Mouse (Mus musculus): ENCODE measurements around the gene Lamtor3. TPM values are rescaled to one million over a fixed set of nuclear protein-coding genes. Genes with fewer than 3 reads are reported as not detected.

Lamtor3 gene
- total RNA-seq, 1 experiment: 39.3 TPM

DNA sequence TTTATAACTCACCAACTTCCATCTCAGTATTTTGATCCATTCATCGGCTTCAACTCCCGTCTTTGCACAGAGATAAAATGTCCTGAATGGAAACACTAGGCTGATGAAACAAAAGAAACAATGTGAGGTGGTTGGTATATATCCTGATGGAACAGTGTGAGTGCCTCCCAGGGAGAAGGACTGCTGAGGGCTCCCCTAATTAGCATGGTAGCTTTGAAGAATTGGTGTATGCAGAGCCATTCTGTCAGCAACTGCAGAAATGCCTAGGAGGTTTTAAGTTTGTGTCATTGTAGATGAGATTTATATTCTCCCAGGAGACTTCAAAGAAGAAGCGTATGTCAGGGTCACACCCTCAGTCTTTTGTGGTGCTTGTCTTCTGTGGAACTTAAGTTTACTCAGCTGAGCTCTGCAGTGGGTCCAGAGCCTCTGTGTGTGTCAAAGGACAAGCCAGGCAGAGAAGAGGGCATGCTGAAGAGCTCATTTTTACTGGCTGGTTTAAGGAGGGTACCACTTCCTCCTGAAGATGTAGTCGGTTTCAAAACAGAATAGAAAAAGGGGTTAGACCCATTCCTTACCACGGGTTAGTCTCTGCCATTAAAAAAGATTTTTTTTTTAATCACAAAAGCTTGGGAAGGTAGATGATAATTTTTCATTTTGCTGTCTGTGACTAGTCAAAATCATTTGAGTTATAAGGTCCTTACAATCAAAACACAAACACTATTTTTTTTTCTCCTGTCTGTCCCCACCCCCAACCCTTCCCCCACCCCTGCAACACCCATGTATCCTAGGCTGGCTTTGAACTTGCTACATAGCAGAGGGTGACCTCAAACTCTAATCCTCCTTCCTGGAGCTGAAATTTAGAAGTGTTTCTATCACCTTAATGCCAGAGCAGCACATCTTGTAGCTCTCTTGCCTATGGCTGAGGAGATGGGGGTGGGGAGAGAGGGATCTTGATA, 17.5 kb downstream of the Lamtor3 start:
- H3K27ac ChIP-seq (ENCODE audit: insufficient read depth, low read depth, low read length, poor library complexity, severe bottlenecking): no peak overlapping the region
- peaks cover 2% of the 10 kb centered on the region for H3K36me3 ChIP-seq (ENCODE audit: control insufficient read depth, insufficient read depth, low read length, poor library complexity, severe bottlenecking)
- TF ChIP-seq MAFK (IDR thresholded peaks at IDR 0.05; ENCODE audit: insufficient read depth, low read depth, low read length) (no peak), CHD2 (IDR thresholded peaks at IDR 0.05; ENCODE audit: low read depth, low read length) (no peak), ZNF384 (IDR thresholded peaks at IDR 0.05; ENCODE audit: low read depth, low read length) (no peak), ZC3H11A (IDR thresholded peaks at IDR 0.05; ENCODE audit: borderline replicate concordance, low read depth, low read length) (no peak), HCFC1 (IDR thresholded peaks at IDR 0.05; ENCODE audit: borderline replicate concordance, insufficient read depth, low read length) (no peak)
- H3K9ac ChIP-seq (ENCODE audit: insufficient read depth, low read depth, low read length, poor library complexity, severe bottlenecking): no peak overlapping the region
- no peaks in the 10 kb centered on the region for H3K9me3 ChIP-seq (ENCODE audit: control insufficient read depth, insufficient read depth, low read depth, low read length)
- H3K4me1 ChIP-seq (ENCODE audit: control insufficient read depth in 2 of 2, insufficient read depth in 2 of 2, low read length in 2 of 2, poor library complexity in 1 of 2): peaks cover 0 to 3% of the 10 kb centered on the region in 2 experiments; a peak in 1 of 4 replicates
- no peak for DNase-seq (ENCODE audit: low read depth, low spot score)
- in situ Hi-C loops (cut with MboI; ENCODE audit: low sequenced_read_pairs in 2 of 2, unreplicated experiment in 2 of 2): no loop called here
- H3K4me3 ChIP-seq (ENCODE audit: insufficient read depth in 1 of 2, low read depth in 1 of 2, low read length in 2 of 2, poor library complexity in 1 of 2, severe bottlenecking in 1 of 2): no peak overlapping the region

DNA sequence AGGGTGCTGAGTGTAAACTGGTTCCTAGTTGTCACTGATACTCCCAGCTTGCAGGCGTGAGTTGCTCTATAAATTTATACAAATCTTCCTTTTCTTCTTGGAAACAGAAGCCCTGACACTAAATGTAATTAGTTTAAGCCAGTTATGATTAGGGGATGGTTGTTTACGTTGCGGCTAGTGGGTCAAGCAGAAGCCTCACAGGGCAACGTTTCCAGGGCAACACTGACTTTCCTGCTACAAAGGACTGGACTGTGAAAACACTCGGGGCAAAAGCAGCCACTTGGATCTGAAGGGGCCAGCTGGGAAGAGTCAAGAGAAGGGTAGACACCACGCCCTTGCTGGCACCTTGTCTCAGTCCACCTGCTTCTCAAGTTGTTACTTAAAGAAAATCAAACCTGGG, 18.2 kb downstream of the Lamtor3 start:
- DNase-seq (ENCODE audit: low read depth, low spot score): no peak
- in situ Hi-C loops (cut with MboI; ENCODE audit: low sequenced_read_pairs in 2 of 2, unreplicated experiment in 2 of 2): no loop called here

DNA sequence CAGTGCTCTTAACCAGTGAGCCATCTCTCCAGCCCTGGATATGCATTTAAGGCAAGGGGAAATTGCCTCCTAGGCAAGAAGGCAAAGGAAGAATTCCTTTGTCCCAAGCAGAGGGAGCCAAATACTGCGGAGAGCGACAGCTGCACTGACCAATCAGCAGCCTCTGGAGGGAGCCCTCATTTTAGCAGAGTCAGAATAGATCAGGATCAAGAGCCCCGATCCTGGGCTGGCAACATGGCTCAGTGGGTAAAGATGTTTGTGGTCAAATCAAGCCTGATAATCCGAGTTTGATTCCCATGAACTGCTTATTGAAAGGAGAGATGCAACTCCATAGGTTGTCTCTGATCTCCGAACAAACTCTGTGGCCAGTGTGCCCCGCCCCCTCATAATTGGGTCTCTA, 20.3 kb downstream of the Lamtor3 start:
- peak overlapping the region; percentile 43; the same call in 1 of the 2 replicates for H3K9ac ChIP-seq (ENCODE audit: insufficient read depth, low read depth, low read length, poor library complexity, severe bottlenecking)
- in situ Hi-C loops (cut with MboI; ENCODE audit: low sequenced_read_pairs in 2 of 2, unreplicated experiment in 2 of 2): no loop called here
- H3K36me3 ChIP-seq (ENCODE audit: control insufficient read depth, insufficient read depth, low read length, poor library complexity, severe bottlenecking): no peaks in the 10 kb centered on the region; the same call in 1 of the 2 replicates
- no peaks in the 10 kb centered on the region for H3K9me3 ChIP-seq (ENCODE audit: control insufficient read depth, insufficient read depth, low read depth, low read length)
- TF ChIP-seq CHD2 (IDR thresholded peaks at IDR 0.05; ENCODE audit: low read depth, low read length) (peak; percentile 84), ZC3H11A (IDR thresholded peaks at IDR 0.05; ENCODE audit: borderline replicate concordance, low read depth, low read length) (no peak)
- peaks cover 3 to 5% of the 10 kb centered on the region in 2 experiments; a peak in 1 of 4 replicates for H3K4me1 ChIP-seq (ENCODE audit: control insufficient read depth in 2 of 2, insufficient read depth in 2 of 2, low read length in 2 of 2, poor library complexity in 1 of 2)
- H3K4me3 ChIP-seq (ENCODE audit: insufficient read depth in 1 of 2, low read depth in 1 of 2, low read length in 2 of 2, poor library complexity in 1 of 2, severe bottlenecking in 1 of 2): peak overlapping the region; percentile 48 to 53
- H3K27ac ChIP-seq (ENCODE audit: insufficient read depth, low read depth, low read length, poor library complexity, severe bottlenecking): no peak overlapping the region
- peak; percentile 73 for DNase-seq (ENCODE audit: low read depth, low spot score)

More for the DNA sequence above, 18.2 kb downstream of the Lamtor3 start:
- H3K9ac ChIP-seq (ENCODE audit: insufficient read depth, low read depth, low read length, poor library complexity, severe bottlenecking): no peak overlapping the region
- no peak overlapping the region for H3K27ac ChIP-seq (ENCODE audit: insufficient read depth, low read depth, low read length, poor library complexity, severe bottlenecking)
- peaks cover 1% of the 10 kb centered on the region for H3K36me3 ChIP-seq (ENCODE audit: control insufficient read depth, insufficient read depth, low read length, poor library complexity, severe bottlenecking)
- no peak overlapping the region for H3K4me3 ChIP-seq (ENCODE audit: insufficient read depth in 1 of 2, low read depth in 1 of 2, low read length in 2 of 2, poor library complexity in 1 of 2, severe bottlenecking in 1 of 2)
- TF ChIP-seq MAFK (IDR thresholded peaks at IDR 0.05; ENCODE audit: insufficient read depth, low read depth, low read length) (no peak), ZNF384 (IDR thresholded peaks at IDR 0.05; ENCODE audit: low read depth, low read length) (no peak), ZC3H11A (IDR thresholded peaks at IDR 0.05; ENCODE audit: borderline replicate concordance, low read depth, low read length) (no peak), CHD2 (IDR thresholded peaks at IDR 0.05; ENCODE audit: low read depth, low read length) (no peak), HCFC1 (IDR thresholded peaks at IDR 0.05; ENCODE audit: borderline replicate concordance, insufficient read depth, low read length) (no peak)
- H3K9me3 ChIP-seq (ENCODE audit: control insufficient read depth, insufficient read depth, low read depth, low read length): no peaks in the 10 kb centered on the region
- peaks cover 0 to 3% of the 10 kb centered on the region in 2 experiments; a peak in 1 of 4 replicates for H3K4me1 ChIP-seq (ENCODE audit: control insufficient read depth in 2 of 2, insufficient read depth in 2 of 2, low read length in 2 of 2, poor library complexity in 1 of 2)

DNA sequence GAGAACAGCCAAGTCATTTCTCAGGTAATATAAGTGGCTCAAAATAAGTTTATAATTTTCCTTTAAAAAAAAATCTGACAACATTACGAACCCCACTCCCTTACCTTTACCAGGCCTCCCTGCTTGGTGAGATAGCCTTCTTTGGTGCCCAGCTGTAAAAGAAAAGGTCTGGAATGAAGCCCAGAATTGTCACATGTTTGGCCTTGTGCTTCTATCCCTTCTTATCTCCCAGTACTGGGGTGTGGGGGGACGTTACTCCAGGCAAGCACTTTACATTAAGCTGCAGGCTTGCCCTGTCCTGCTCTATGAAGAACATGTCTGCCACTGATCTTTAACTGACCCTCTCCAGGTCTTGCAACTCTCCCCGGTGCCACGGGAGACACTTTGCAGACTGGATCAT, 22.5 kb downstream of the Lamtor3 start:
- Histone ChIP-seq H3K4me3 (ENCODE audit: insufficient read depth in 1 of 2, low read depth in 1 of 2, low read length in 2 of 2, poor library complexity in 1 of 2, severe bottlenecking in 1 of 2) (no peak overlapping the region), H3K9me3 (ENCODE audit: control insufficient read depth, insufficient read depth, low read depth, low read length) (no peaks in the 10 kb centered on the region), H3K36me3 (ENCODE audit: control insufficient read depth, insufficient read depth, low read length, poor library complexity, severe bottlenecking) (no peaks in the 10 kb centered on the region; the same call in 1 of the 2 replicates), H3K27ac (ENCODE audit: insufficient read depth, low read depth, low read length, poor library complexity, severe bottlenecking) (no peak overlapping the region), H3K4me1 (ENCODE audit: control insufficient read depth in 2 of 2, insufficient read depth in 2 of 2, low read length in 2 of 2, poor library complexity in 1 of 2) (peaks cover 5 to 7% of the 10 kb centered on the region in 2 experiments; a peak in 2 of 4 replicates), H3K9ac (ENCODE audit: insufficient read depth, low read depth, low read length, poor library complexity, severe bottlenecking) (no peak overlapping the region)
- in situ Hi-C loops (cut with MboI; ENCODE audit: low sequenced_read_pairs in 2 of 2, unreplicated experiment in 2 of 2): no loop called here
- DNase-seq (ENCODE audit: low read depth, low spot score): no peak
- no peak for TF ChIP-seq ZC3H11A (IDR thresholded peaks at IDR 0.05; ENCODE audit: borderline replicate concordance, low read depth, low read length)

All from ES-E14 (cell line).